Mouse (Mus musculus): ENCODE results near the gene Cobl.

Gene Cobl

GRCm38 (mm10) chr11:12444215-12444614 is 20.5 kb downstream of the Cobl start:
- no peak for DNase-seq (ENCODE audit: low spot score in 2 of 2)

- DNase-seq (ENCODE audit: low spot score in 2 of 2) = no peak
These were observed 21.1 kb downstream of the Cobl start for GRCm38 (mm10) chr11:12443614-12444013.

- no peak for DNase-seq (ENCODE audit: low spot score in 2 of 2)
These were observed 21.6 kb downstream of the Cobl start for GRCm38 (mm10) chr11:12443185-12443584.

- no peak for DNase-seq (ENCODE audit: low spot score in 2 of 2)
These were observed 22.5 kb downstream of the Cobl start for GRCm38 (mm10) chr11:12442283-12442682.

- no peak for DNase-seq (ENCODE audit: low spot score in 2 of 2)
These were observed 28.9 kb downstream of the Cobl start for GRCm38 (mm10) chr11:12435905-12436304.

- DNase-seq (ENCODE audit: low spot score in 2 of 2) = no peak
These were observed 29.7 kb downstream of the Cobl start for GRCm38 (mm10) chr11:12435018-12435417.

GRCm38 (mm10) chr11:12434597-12434996 is 30.2 kb downstream of the Cobl start:
- DNase-seq (ENCODE audit: low spot score in 2 of 2) = no peak

GRCm38 (mm10) chr11:12431911-12432310 is 32.8 kb downstream of the Cobl start:
- DNase-seq (ENCODE audit: low spot score in 2 of 2) = no peak

GRCm38 (mm10) chr11:12430231-12431041 is 34.3 kb downstream of the Cobl start:
- DNase-seq (ENCODE audit: low spot score in 2 of 2) = no peak

GRCm38 (mm10) chr11:12426746-12427145 is 38.0 kb downstream of the Cobl start:
- no peak for DNase-seq (ENCODE audit: low spot score in 2 of 2)

- no peak for DNase-seq (ENCODE audit: low spot score in 2 of 2)
These were observed 40.6 kb downstream of the Cobl start for GRCm38 (mm10) chr11:12424205-12424604.

- no peak for DNase-seq (ENCODE audit: low spot score in 2 of 2)
These were observed 43.6 kb downstream of the Cobl start for GRCm38 (mm10) chr11:12421183-12421582.

- no peak for DNase-seq (ENCODE audit: low spot score in 2 of 2)
These were observed 44.6 kb downstream of the Cobl start for GRCm38 (mm10) chr11:12420146-12420545.

GRCm38 (mm10) chr11:12416899-12417298 is 47.9 kb downstream of the Cobl start:
- no peak for DNase-seq (ENCODE audit: low spot score in 2 of 2)

GRCm38 (mm10) chr11:12415329-12415728 is 49.4 kb downstream of the Cobl start:
- no peak for DNase-seq (ENCODE audit: low spot score in 2 of 2)

GRCm38 (mm10) chr11:12411950-12412349 is 52.8 kb downstream of the Cobl start:
- DNase-seq (ENCODE audit: low spot score in 2 of 2) = no peak

- no peak for DNase-seq (ENCODE audit: low spot score in 2 of 2)
These were observed 53.5 kb downstream of the Cobl start for GRCm38 (mm10) chr11:12411075-12411807.

- no peak for DNase-seq (ENCODE audit: low spot score in 2 of 2)
These were observed 55.3 kb downstream of the Cobl start for GRCm38 (mm10) chr11:12409463-12409862.

GRCm38 (mm10) chr11:12407834-12408233 is 56.9 kb downstream of the Cobl start:
- DNase-seq (ENCODE audit: low spot score in 2 of 2) = no peak

- DNase-seq (ENCODE audit: low spot score in 2 of 2) = no peak
These were observed 64.9 kb downstream of the Cobl start for GRCm38 (mm10) chr11:12399903-12400302.

GRCm38 (mm10) chr11:12396196-12396595 is 68.6 kb downstream of the Cobl start:
- DNase-seq (ENCODE audit: low spot score in 2 of 2) = no peak

GRCm38 (mm10) chr11:12394701-12395100 is 70.1 kb downstream of the Cobl start:
- no peak for DNase-seq (ENCODE audit: low spot score in 2 of 2)

- DNase-seq (ENCODE audit: low spot score in 2 of 2) = no peak
These were observed 70.6 kb downstream of the Cobl start for GRCm38 (mm10) chr11:12394151-12394550.
